7 mouse cellular contexts compared by ENCODE assay signal in the genomic region with DNA sequence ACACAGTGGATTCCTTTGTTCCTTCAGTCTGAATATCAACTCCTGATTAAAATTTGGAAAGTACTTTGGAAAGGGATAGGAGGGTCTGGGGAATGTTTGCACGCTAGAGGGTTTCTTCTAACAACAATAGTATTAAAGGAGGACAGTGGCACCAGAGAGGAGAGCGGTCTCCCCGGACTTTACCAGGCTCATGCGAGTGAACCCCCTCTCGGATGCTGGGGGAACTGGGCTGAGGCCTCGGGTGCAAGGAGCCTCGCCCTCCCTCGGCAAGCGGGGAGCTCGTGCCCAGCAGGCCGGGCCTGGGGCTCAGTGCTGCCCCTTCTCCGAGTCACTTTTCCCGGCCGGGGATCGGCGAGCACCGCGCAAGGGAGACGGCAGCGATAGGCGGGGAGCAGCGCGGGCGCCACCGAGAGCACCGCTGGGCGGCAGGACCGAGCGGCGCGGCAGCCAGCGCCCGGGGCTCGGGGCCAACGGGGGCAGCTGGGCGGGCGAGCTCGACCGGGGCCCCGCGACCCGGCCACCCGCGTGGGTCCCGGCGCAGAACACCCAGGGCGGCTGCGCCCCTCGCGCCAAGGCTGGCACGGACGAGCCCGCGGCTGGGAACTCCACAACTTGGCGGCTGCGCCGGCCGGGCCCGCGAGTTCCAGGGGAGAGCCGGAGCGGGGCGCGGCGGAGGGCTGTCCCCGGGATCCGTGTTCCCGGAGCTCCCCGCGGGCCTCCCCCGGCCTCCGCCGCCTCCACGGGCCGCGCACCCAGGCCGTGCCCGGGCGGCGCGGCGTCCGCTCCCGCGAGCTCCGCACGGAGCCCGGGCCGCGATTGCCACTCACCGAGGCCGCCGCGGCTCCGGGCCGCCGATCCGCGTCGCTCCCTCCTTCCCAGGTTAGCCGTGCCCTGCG. TPM values are rescaled to one million over a fixed set of nuclear protein-coding genes. Genes with fewer than 3 reads are reported as not detected.
DNase-seq lines count a peak whose midpoint lies in the region; ATAC-seq and TF ChIP-seq lines count a peak whose summit lies in the region.

No protein-coding gene starts in this region.

- peak overlapping the region; percentile 74 for H3K4me2 ChIP-seq in hindbrain, postnatal 0 days (ENCODE audit: low read depth, low read length)

- peak overlapping the region; percentile 90 for H3K27ac ChIP-seq in hindbrain, postnatal 0 days
- H3K27ac ChIP-seq in small intestine, adult 2 months (ENCODE audit: insufficient read depth, low read depth, low read length), result peak overlapping the region; percentile 95

- H3K9me3 ChIP-seq in hindbrain, postnatal 0 days (ENCODE audit: low read length), result no peaks in the 10 kb centered on the region

- under 1% methylated on average over 51 of the region's 102 CpGs for WGBS in hindbrain, postnatal 0 days
- WGBS in small intestine, adult 2 months, result under 1% methylated on average over 95 of the region's 102 CpGs

- TF ChIP-seq CTCF in hindbrain, postnatal 0 days (IDR thresholded peaks at IDR 0.05; ENCODE audit: low read depth), result peak; percentile 54
- TF ChIP-seq CTCF in small intestine, adult 2 months (IDR thresholded peaks at IDR 0.05; ENCODE audit: extremely low read depth, insufficient read length, insufficient replicate concordance, low read depth, low read length), result 0 out of 2 replicates have a peak, but pooled peaks have one; percentile 12

- peak; percentile 77 to 92 for DNase-seq in adrenal gland, adult (ENCODE audit: inconsistent age in 2 of 2, low spot score in 1 of 2)
- peak; percentile 36 to 57 for DNase-seq in gastrocnemius, adult 8-10 months (ENCODE audit: low spot score in 2 of 2)
- DNase-seq in hindbrain, postnatal 0 days (ENCODE audit: low spot score), result peak; percentile 72
- peak; percentile 65 to 74 for DNase-seq in left cerebral cortex, postnatal 36 days (ENCODE audit: low spot score in 2 of 2)
- peak; percentile 76 for DNase-seq in mesoderm, embryonic 11.5 days (ENCODE audit: low read depth, low spot score)

- ATAC-seq in common myeloid progenitor, adult 5-6 weeks (replicated peaks; ENCODE audit: low read depth, poor library complexity, severe bottlenecking), result peak; percentile 29
- ATAC-seq in hindbrain, postnatal 0 days, result peak; percentile 76

- H3K27me3 ChIP-seq in hindbrain, postnatal 0 days (ENCODE audit: insufficient read depth, low read length), result no peaks in the 10 kb centered on the region
- no peaks in the 10 kb centered on the region for H3K27me3 ChIP-seq in small intestine, adult 2 months (ENCODE audit: control insufficient read depth, insufficient read depth, low read length)

- H3K4me1 ChIP-seq in hindbrain, postnatal 0 days (ENCODE audit: insufficient read depth, low read length), result 0 out of 2 replicates have a peak, but pooled peaks cover 3% of the 10 kb centered on the region
- peaks cover 11% of the 10 kb centered on the region for H3K4me1 ChIP-seq in small intestine, adult 2 months (ENCODE audit: control insufficient read depth, insufficient read depth, insufficient read length, low read length)

- H3K36me3 ChIP-seq in hindbrain, postnatal 0 days (ENCODE audit: insufficient read depth, low read length), result no peaks in the 10 kb centered on the region
- no peaks in the 10 kb centered on the region; the same call in 1 of the 2 replicates for H3K36me3 ChIP-seq in small intestine, adult 2 months (ENCODE audit: control insufficient read depth, insufficient read depth, low read length)

- intact Hi-C loops in left cerebral cortex, postnatal 36 days (cut with DNase I), result loop anchor here (2.0 to 10.0 kb wide), 6 partner anchors 50 to 605 kb away; a partner anchor contains a TSS

- H3K4me3 ChIP-seq in hindbrain, postnatal 0 days (ENCODE audit: low read length), result peak overlapping the region; percentile 84
- H3K4me3 ChIP-seq in small intestine, adult 2 months (ENCODE audit: low read depth, low read length), result peak overlapping the region; percentile 99

- no peak for TF ChIP-seq POLR2A in small intestine, adult 2 months (IDR thresholded peaks at IDR 0.05; ENCODE audit: low read depth, low read length)

- peak overlapping the region; percentile 92 for H3K9ac ChIP-seq in hindbrain, postnatal 0 days (replicated peaks; ENCODE audit: low read length)

RNA-seq across cellular contexts. Expression of a gene that starts 1.3 kb away (rescaled TPM):
- 46.7 and 48.3 TPM in 2 replicates for total RNA-seq in common myeloid progenitor, adult 5-6 weeks (2017)
- total RNA-seq in gastrocnemius, adult 8-10 months (2022), result 10 to 100 TPM; 35.9 to 51.9 (median 37.8) TPM
- 26.5 and 29.3 TPM in 2 replicates for total RNA-seq in hindbrain, postnatal 0 days (2014; rRNA removed)
- 26.8 and 30.0 TPM in 2 replicates for polyA plus RNA-seq in hindbrain, postnatal 0 days (2015; fragmentation: Nextera tagmentation; extraction: Ambion mirVana)
- 10 to 100 TPM; 55.8 to 57.8 TPM for total RNA-seq in left cerebral cortex, postnatal 36 days (2021)
- 7.2 and 18.6 TPM in 2 replicates for polyA plus RNA-seq in small intestine, adult 2 months (2012; rRNA removed)

Comparison
In these comparisons a context has a peak if more than half of its experiments do, and no peak if none do; other contexts are left out.
1. Peak in every context shown above with its lines: DNase-seq, ATAC-seq, H3K4me3 ChIP-seq and H3K27ac ChIP-seq.